Mouse (Mus musculus) hematopoietic stem cell, adult 5-6 weeks (primary cell): ENCODE results near the gene Sun2. TPM values are rescaled to one million over a fixed set of nuclear protein-coding genes. Genes with fewer than 3 reads are reported as not detected.

ENCODE experiments used
- ATAC-seq, 2 experiments: fragments of 125-278 bp in 1 of 2; replicated peaks in 1 of 2; 2 replicates each; pipeline ENCODE4 v1.8.0; 2016 to 2017; ENCODE audit warnings: inconsistent platforms in 2 of 2, mild to moderate bottlenecking in 2 of 2, moderate number of reproducible peaks in 2 of 2, low read depth in 1 of 2, moderate TSS enrichment in 1 of 2; ENCODE audit not compliant: low FRiP score in 2 of 2, poor library complexity in 2 of 2, severe bottlenecking in 2 of 2, insufficient read depth in 1 of 2, low TSS enrichment in 1 of 2
- total RNA-seq: library from RNA; stranded (forward); fragments of 172-1452, 232-1000 nt; gene quantifications from 2 replicates; pipeline ENCODE4 v1.2.3, GENCODE M21; 2017

Gene Sun2
- total RNA-seq, result 110 and 149 TPM in 2 replicates

GRCm38 (mm10) chr15:79741921-79742705 is at the start of gene Sun2:
Gene Sun2, minus strand, starts transcription at chr15:79742536.
- peak; percentile 52 to 54 for ATAC-seq

- ATAC-seq, result peak in 1 of 2 experiments; percentile 52; a peak in 2 of 4 replicates
Observed at GRCm38 (mm10) chr15:79791502-79791901, 49.2 kb upstream of the Sun2 start.

- no peak for ATAC-seq
Observed at GRCm38 (mm10) chr15:79790905-79791304, 48.6 kb upstream of the Sun2 start.

GRCm38 (mm10) chr15:79790111-79790510 is 47.8 kb upstream of the Sun2 start:
- ATAC-seq, result no peak

GRCm38 (mm10) chr15:79787815-79788214 is 45.5 kb upstream of the Sun2 start:
- no peak for ATAC-seq

- no peak for ATAC-seq
Observed at GRCm38 (mm10) chr15:79785056-79785455, 42.7 kb upstream of the Sun2 start.

- ATAC-seq, result no peak
Observed at GRCm38 (mm10) chr15:79777749-79778148, 35.4 kb upstream of the Sun2 start, which contains the start of gene Dnal4. Gene Dnal4, minus strand, starts transcription at chr15:79777849.

- ATAC-seq, result no peak
Observed at GRCm38 (mm10) chr15:79775662-79776061, 33.3 kb upstream of the Sun2 start.

GRCm38 (mm10) chr15:79774117-79775027 is 32.0 kb upstream of the Sun2 start:
- ATAC-seq, result peak; percentile 97 to 98

- ATAC-seq, result no peak
Observed at GRCm38 (mm10) chr15:79770629-79771240, 28.4 kb upstream of the Sun2 start.

GRCm38 (mm10) chr15:79768302-79768701 is 26.0 kb upstream of the Sun2 start:
- peak; percentile 65 to 80; a peak in 3 of 4 replicates for ATAC-seq

GRCm38 (mm10) chr15:79767327-79767961 is 25.1 kb upstream of the Sun2 start:
- ATAC-seq, result no peak

- ATAC-seq, result no peak
Observed at GRCm38 (mm10) chr15:79766586-79767071, 24.3 kb upstream of the Sun2 start.

GRCm38 (mm10) chr15:79766168-79766567 is 23.8 kb upstream of the Sun2 start:
- no peak for ATAC-seq

- ATAC-seq, result no peak
Observed at GRCm38 (mm10) chr15:79765361-79765760, 23.0 kb upstream of the Sun2 start.

- no peak for ATAC-seq
Observed at GRCm38 (mm10) chr15:79764539-79765267, 22.4 kb upstream of the Sun2 start.
